In the genomic region with DNA sequence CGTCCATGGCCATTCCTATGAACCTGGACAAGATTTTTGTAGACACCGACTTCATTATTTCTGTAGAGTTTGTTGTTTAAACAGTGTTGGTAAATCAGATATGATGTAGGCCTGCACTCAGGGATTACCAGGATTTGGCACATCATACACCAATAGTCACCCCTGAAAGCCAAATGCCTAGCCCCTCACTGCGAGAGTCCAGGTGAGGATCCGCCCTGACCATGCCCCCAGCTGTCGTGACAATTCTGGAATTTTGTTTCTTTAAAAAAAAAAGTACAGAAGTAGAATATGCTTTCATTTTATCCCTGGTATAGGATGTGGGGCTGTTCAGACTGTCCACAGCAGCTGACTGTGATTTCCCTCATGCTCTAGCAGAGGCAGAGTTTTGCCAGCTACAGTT, we compare ENCODE assay signal across 27 mouse cellular contexts. TPM values are rescaled to one million over a fixed set of nuclear protein-coding genes. Genes with fewer than 3 reads are reported as not detected.
"Had no signal": no experiment of that assay in that cellular context is flagged by ENCODE, and none has a peak within 500 bp of the region (broad histone marks: within the 10 kb centered on the region; RNA-seq: fewer than 3 reads in every experiment).

No protein-coding gene starts in this region.

- H3K4me1 ChIP-seq: midbrain, embryonic 10.5 days; midbrain, embryonic 12.5 days; neural tube, embryonic 13.5 days; neural tube, embryonic 15.5 days had no signal

- H3K27ac ChIP-seq: midbrain, embryonic 10.5 days; midbrain, embryonic 12.5 days; neural tube, embryonic 13.5 days; neural tube, embryonic 15.5 days had no signal

- H3K4me3 ChIP-seq: midbrain, embryonic 10.5 days; midbrain, embryonic 12.5 days; myocyte; neural tube, embryonic 13.5 days; neural tube, embryonic 15.5 days had no signal

- DNase-seq: lung, adult 18-20 months; lung, embryonic 14.5 days; lung, postnatal 10 days; lung, postnatal 4 days; midbrain, embryonic 14.5 days; retina, postnatal 1 day; right cerebral cortex, adult 18-20 months; right cerebral cortex, postnatal 25 days; right cerebral cortex, postnatal 4 days; spleen, adult 18-20 months; thymus, adult 18-20 months; thymus, postnatal 14 days; thymus, postnatal 36 days had no signal

- H3K9me3 ChIP-seq: neural tube, embryonic 15.5 days had no signal

- H3K9ac ChIP-seq: lung, embryonic 14.5 days; midbrain, embryonic 12.5 days; neural tube, embryonic 13.5 days; neural tube, embryonic 15.5 days had no signal

- H3K4me2 ChIP-seq: lung, embryonic 14.5 days; midbrain, embryonic 12.5 days; neural tube, embryonic 13.5 days; neural tube, embryonic 15.5 days had no signal

- H3K27me3 ChIP-seq: midbrain, embryonic 12.5 days; neural tube, embryonic 13.5 days; neural tube, embryonic 15.5 days had no signal

- ATAC-seq: midbrain, embryonic 16.5 days had no signal

- H3K36me3 ChIP-seq: midbrain, embryonic 10.5 days; midbrain, embryonic 12.5 days; neural tube, embryonic 13.5 days; neural tube, embryonic 15.5 days had no signal

RNA-seq across cellular contexts. Expression of gene Theg, which starts 17.2 kb away (rescaled TPM):
- total RNA-seq: megakaryocyte, adult 5-6 weeks; megakaryocyte-erythroid progenitor cell, adult 5-6 weeks had no signal
- polyA plus RNA-seq: lung, embryonic 14.5 days; lung, embryonic 16.5 days; midbrain, embryonic 10.5 days; midbrain, embryonic 12.5 days; midbrain, embryonic 14.5 days; midbrain, embryonic 16.5 days; myocyte; neural tube, embryonic 11.5 days; neural tube, embryonic 13.5 days; small intestine, adult 2 months; stomach, embryonic 14.5 days; stomach, embryonic 16.5 days; thymus, postnatal 0 days had no signal

RNA-seq across cellular contexts. Expression of gene C2cd4c, which starts 43.9 kb away (rescaled TPM):
- total RNA-seq: megakaryocyte, adult 5-6 weeks; megakaryocyte-erythroid progenitor cell, adult 5-6 weeks had no signal
- polyA plus RNA-seq: lung, embryonic 14.5 days; lung, embryonic 16.5 days; thymus, postnatal 0 days had no signal
